Mouse (Mus musculus) gastrocnemius, adult 18-20 months (tissue): ENCODE results near the gene Hist2h4. TPM values are rescaled to one million over a fixed set of nuclear protein-coding genes. Genes with fewer than 3 reads are reported as not detected.
"Not testable (repeated sequence)": the region's sequence is repeated elsewhere in the genome, so short reads cannot be mapped to it uniquely, and the experiment has no call there.

Source experiments
- DNase-seq: peaks from one replicate; pipeline ENCODE4 v3.0.0; 2021; ENCODE audit warnings: low spot score
- total RNA-seq, 2 experiments: library from RNA; stranded (reverse); gene quantifications; 2 replicates each; pipeline ENCODE4 v1.2.3; 2021

Gene Hist2h4
- total RNA-seq, 2 experiments from 2014 or later: 4.6 to 7.8 TPM

- peak; percentile 92 for DNase-seq
Measured at GRCm38 (mm10) chr3:96269511-96270474, 6.7 kb upstream of the Hist2h4 start, which contains the start of gene Hist2h2bb. Hist2h2bb (plus strand) TSS chr3:96269752.

GRCm38 (mm10) chr3:96268776-96269378 lies 5.8 kb upstream of the Hist2h4 start:
- not testable (repeated sequence) for DNase-seq

GRCm38 (mm10) chr3:96268051-96268775 lies 5.1 kb upstream of the Hist2h4 start, which contains the start of gene Hist2h3b:
Hist2h3b (plus strand) TSS chr3:96268654.
- peak; percentile 74 for DNase-seq

- no peak for DNase-seq
Measured at GRCm38 (mm10) chr3:96267541-96267940, 4.4 kb upstream of the Hist2h4 start.

- DNase-seq: no peak
Measured at GRCm38 (mm10) chr3:96266132-96266710, 3.1 kb upstream of the Hist2h4 start.

GRCm38 (mm10) chr3:96264404-96264949 lies 1.4 kb upstream of the Hist2h4 start:
- no peak for DNase-seq

- no peak for DNase-seq
Measured at GRCm38 (mm10) chr3:96263558-96264403, 670 bp upstream of the Hist2h4 start.

- peak; percentile 90 for DNase-seq
Measured at GRCm38 (mm10) chr3:96262216-96262875, 765 bp downstream of the Hist2h4 start.

- no peak for DNase-seq
Measured at GRCm38 (mm10) chr3:96261623-96262022, 1.5 kb downstream of the Hist2h4 start.

GRCm38 (mm10) chr3:96260220-96260619 lies 2.9 kb downstream of the Hist2h4 start:
- DNase-seq: no peak

- no peak for DNase-seq
Measured at GRCm38 (mm10) chr3:96257190-96257589, 5.9 kb downstream of the Hist2h4 start.

- DNase-seq: no peak
Measured at GRCm38 (mm10) chr3:96255926-96256593, 7.1 kb downstream of the Hist2h4 start.

GRCm38 (mm10) chr3:96254683-96255355 lies 8.3 kb downstream of the Hist2h4 start:
- DNase-seq: no peak

GRCm38 (mm10) chr3:96251787-96252186 lies 11.3 kb downstream of the Hist2h4 start:
- DNase-seq: no peak

GRCm38 (mm10) chr3:96250890-96251289 lies 12.2 kb downstream of the Hist2h4 start:
- no peak for DNase-seq

- no peak for DNase-seq
Measured at GRCm38 (mm10) chr3:96249034-96249345, 14.1 kb downstream of the Hist2h4 start.

- DNase-seq: no peak
Measured at GRCm38 (mm10) chr3:96248141-96249033, 14.7 kb downstream of the Hist2h4 start.
